Mouse (Mus musculus): ENCODE data around the gene B4galnt3. TPM values are rescaled to one million over a fixed set of nuclear protein-coding genes. Genes with fewer than 3 reads are reported as not detected.

B4galnt3 gene
- polyA plus RNA-seq, 1 experiment from 2014 or later = not detected

DNA sequence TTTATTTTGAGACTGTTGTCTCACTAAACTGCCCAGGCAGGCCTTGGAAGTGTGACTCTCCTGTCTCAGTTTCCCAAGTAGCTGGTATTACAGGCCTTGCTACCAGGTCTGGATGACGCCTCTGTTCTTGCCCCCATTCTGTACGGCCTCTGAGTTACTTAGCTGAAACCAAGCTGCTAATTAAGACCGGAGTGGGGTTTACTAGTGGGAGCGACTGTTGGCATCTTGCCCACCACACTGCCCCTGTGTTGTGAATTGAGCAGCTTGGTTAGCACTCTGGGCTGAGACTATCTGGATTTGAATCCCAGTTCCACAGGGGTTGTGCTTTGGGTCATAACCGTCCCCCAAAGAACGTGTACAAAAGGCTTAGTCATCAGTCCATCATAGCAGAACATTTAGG lies 136.9 kb downstream of the B4galnt3 start:
- Histone ChIP-seq H3K4me1 (peaks cover 38% of the 10 kb centered on the region), H3K4me3 (no peak overlapping the region), H3K27me3 (no peaks in the 10 kb centered on the region), H3K9ac (peak overlapping the region; percentile 2; the same call in 1 of the 2 replicates), H3K27ac (no peak overlapping the region; the same call in 1 of the 2 replicates), H3K9me3 (replicated peaks) (no peaks in the 10 kb centered on the region), H3K4me2 (no peak overlapping the region), H3K36me3 (ENCODE audit: poor library complexity, severe bottlenecking) (no peaks in the 10 kb centered on the region)
- 25% methylated on average over 6 of the region's 6 CpGs for WGBS
- peak; percentile 61 for ATAC-seq

DNA sequence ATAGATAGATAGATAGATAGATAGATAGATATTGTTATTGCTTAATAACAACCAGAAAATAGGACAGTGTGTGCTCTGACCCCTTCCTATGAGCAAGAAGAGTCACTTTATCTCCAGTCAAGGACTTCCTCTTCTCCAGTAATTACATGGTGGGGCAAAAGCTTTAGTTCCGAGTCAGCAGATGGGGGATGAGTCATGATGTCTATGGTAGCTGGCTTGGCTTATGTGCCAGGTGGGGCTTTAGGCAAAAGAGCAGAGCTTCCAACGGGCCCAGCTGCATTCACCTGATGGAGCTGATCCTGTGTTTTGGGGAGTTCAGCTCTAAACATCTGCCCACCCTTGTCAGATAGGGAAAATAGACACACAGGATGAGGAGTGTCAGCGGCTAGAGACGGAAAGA lies 138.8 kb downstream of the B4galnt3 start:
- no peaks in the 10 kb centered on the region for H3K27me3 ChIP-seq
- H3K4me1 ChIP-seq = peaks cover 38% of the 10 kb centered on the region
- 94% methylated on average over 4 of the region's 4 CpGs for WGBS
- no peaks in the 10 kb centered on the region for H3K36me3 ChIP-seq (ENCODE audit: poor library complexity, severe bottlenecking)
- H3K4me2 ChIP-seq = no peak overlapping the region
- H3K9ac ChIP-seq = no peak overlapping the region
- no peaks in the 10 kb centered on the region for H3K9me3 ChIP-seq (replicated peaks)
- H3K4me3 ChIP-seq = no peak overlapping the region
- no peak for ATAC-seq
- H3K27ac ChIP-seq = no peak overlapping the region

DNA sequence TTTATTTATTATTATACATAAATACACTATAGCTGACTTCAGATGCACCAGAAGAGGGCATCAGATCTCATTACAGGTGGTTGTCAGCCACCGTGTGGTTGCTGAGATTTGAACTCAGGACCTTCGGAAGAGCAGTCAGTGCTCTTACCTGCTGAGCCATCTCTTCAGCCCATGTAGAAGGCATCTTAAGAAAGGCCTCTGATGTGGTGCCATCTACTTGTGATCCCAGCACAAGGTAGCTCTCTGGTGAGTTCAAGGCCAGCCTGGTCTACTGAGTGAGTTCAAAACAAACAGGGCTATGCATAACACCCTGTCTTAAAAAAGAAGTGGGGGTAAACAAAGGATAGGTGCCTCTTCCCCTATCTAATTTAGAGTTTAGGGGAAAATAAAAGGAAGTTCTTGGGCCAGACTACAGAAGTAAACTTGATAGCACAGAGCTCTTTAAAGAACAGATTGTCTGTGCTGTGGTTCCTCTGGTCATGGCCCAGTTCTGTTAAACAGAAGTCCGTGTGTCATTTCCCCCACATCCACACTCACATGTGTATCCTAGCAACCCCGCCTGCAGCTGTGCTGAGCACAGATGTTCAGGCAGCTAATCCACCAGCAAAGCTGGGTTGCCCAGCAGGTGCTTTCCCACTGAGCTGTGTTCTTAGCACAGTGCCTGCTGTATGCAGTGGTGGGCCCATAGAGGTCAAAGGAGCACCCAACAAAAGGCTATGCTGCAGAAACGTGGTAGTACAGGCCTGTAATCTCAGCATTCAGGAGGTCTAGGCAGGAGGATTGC lies 139.6 kb downstream of the B4galnt3 start:
- no peaks in the 10 kb centered on the region for H3K36me3 ChIP-seq (ENCODE audit: poor library complexity, severe bottlenecking)
- no peak for ATAC-seq
- WGBS = 68% methylated on average over 5 of the region's 5 CpGs
- H3K9ac ChIP-seq = no peak overlapping the region
- H3K27me3 ChIP-seq = no peaks in the 10 kb centered on the region
- no peak overlapping the region for H3K4me2 ChIP-seq
- no peak overlapping the region for H3K4me3 ChIP-seq
- H3K9me3 ChIP-seq (replicated peaks) = no peaks in the 10 kb centered on the region
- H3K4me1 ChIP-seq = peaks cover 32% of the 10 kb centered on the region
- no peak overlapping the region for H3K27ac ChIP-seq

Other genes starting within 250 kb of the B4galnt3 start
- not detected in 2 replicates for gene Ninj2, start 201.2 kb downstream of the B4galnt3 start, polyA plus RNA-seq (2015; fragmentation: Nextera tagmentation; extraction: Ambion mirVana)
- gene D330020A13Rik, start 195 bp downstream of the B4galnt3 start, polyA plus RNA-seq (2015; fragmentation: Nextera tagmentation; extraction: Ambion mirVana) = 0.15 TPM in 1 of 2 replicates, not detected in the other
- gene Kdm5a, start 69.6 kb upstream of the B4galnt3 start, polyA plus RNA-seq (2015; fragmentation: Nextera tagmentation; extraction: Ambion mirVana) = 55.5 and 59.6 TPM in 2 replicates
- gene Ccdc77, start 69.8 kb upstream of the B4galnt3 start, polyA plus RNA-seq (2015; fragmentation: Nextera tagmentation; extraction: Ambion mirVana) = 19.2 and 20.3 TPM in 2 replicates
- gene Il17ra, start 168.7 kb upstream of the B4galnt3 start, polyA plus RNA-seq (2015; fragmentation: Nextera tagmentation; extraction: Ambion mirVana) = 4.4 and 5.2 TPM in 2 replicates
- gene Tmem121b, start 199.2 kb upstream of the B4galnt3 start, polyA plus RNA-seq (2015; fragmentation: Nextera tagmentation; extraction: Ambion mirVana) = 2.0 and 2.3 TPM in 2 replicates
- gene Hdhd5, start 236.8 kb upstream of the B4galnt3 start, polyA plus RNA-seq (2015; fragmentation: Nextera tagmentation; extraction: Ambion mirVana) = 15.7 and 16.6 TPM in 2 replicates

Measured in forebrain, embryonic 13.5 days (tissue).